Mouse (Mus musculus): ENCODE results near the gene Qtrt1.

DNA sequence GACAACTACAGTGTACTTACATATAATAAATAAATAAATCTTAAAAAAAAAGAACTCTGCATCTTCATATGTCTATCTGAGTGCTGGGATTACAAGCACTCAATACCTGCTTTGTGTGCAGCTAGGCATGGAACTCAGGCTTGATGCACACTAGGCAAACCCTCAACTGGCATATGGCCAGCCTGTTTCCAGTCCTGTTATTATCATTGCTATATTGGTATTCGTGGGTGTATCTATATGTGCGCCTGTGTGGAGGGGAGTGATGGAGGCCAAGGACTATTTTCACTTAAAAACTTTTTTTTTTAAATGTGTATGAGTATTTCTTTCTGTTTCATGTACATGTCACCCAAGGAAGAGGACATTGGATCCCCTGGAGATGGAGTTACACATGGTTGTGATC is 22.8 kb downstream of the Qtrt1 start:
- TF ChIP-seq GATA1 (IDR thresholded peaks at IDR 0.05; ENCODE audit: borderline replicate concordance, low read length) (no peak), FLI1 (IDR thresholded peaks at IDR 0.05; ENCODE audit: low read length) (no peak)
